Mouse (Mus musculus): ENCODE measurements around the gene Pdgfa. TPM values are rescaled to one million over a fixed set of nuclear protein-coding genes. Genes with fewer than 3 reads are reported as not detected.

The Pdgfa gene
- total and polyA plus RNA-seq, 2 experiments: 1.8 to 3.2 TPM

GRCm38 (mm10) chr5:138956427-138956833 lies 40.7 kb downstream of the Pdgfa start:
- 63% methylated on average over 10 of the region's 10 CpGs for WGBS
- Histone ChIP-seq H3K27me3 (ENCODE audit: control insufficient read depth, insufficient read depth, low read length) (no peaks in the 10 kb centered on the region), H3K27ac (replicated peaks; ENCODE audit: insufficient read depth, low read depth, low read length) (no peak overlapping the region), H3K9ac (ENCODE audit: low read depth, low read length) (no peak overlapping the region), H3K4me1 (ENCODE audit: control insufficient read depth, insufficient read depth, low read length) (no peaks in the 10 kb centered on the region), H3K4me3 (ENCODE audit: insufficient read depth, low read depth, low read length) (no peak overlapping the region), H3K79me2 (ENCODE audit: control insufficient read depth, insufficient read depth, low read length) (no peaks in the 10 kb centered on the region), H3K36me3 (ENCODE audit: control insufficient read depth, insufficient read depth, low read length) (no peaks in the 10 kb centered on the region)
- DNase-seq (ENCODE audit: extremely low read depth, low read depth, low spot score): no peak
- TF ChIP-seq CTCF (IDR thresholded peaks at IDR 0.05; ENCODE audit: low read depth, low read length): no peak
- TF ChIP-seq POLR2A (IDR thresholded peaks at IDR 0.05; ENCODE audit: extremely low read depth, insufficient read depth, low read length): no peak

GRCm38 (mm10) chr5:138953986-138954385 lies 43.2 kb downstream of the Pdgfa start:
- TF ChIP-seq POLR2A (IDR thresholded peaks at IDR 0.05; ENCODE audit: extremely low read depth, insufficient read depth, low read length) (no peak), CTCF (IDR thresholded peaks at IDR 0.05; ENCODE audit: low read depth, low read length) (no peak)
- no peak for DNase-seq (ENCODE audit: extremely low read depth, low read depth, low spot score)
- H3K36me3 ChIP-seq (ENCODE audit: control insufficient read depth, insufficient read depth, low read length): no peaks in the 10 kb centered on the region

DNA sequence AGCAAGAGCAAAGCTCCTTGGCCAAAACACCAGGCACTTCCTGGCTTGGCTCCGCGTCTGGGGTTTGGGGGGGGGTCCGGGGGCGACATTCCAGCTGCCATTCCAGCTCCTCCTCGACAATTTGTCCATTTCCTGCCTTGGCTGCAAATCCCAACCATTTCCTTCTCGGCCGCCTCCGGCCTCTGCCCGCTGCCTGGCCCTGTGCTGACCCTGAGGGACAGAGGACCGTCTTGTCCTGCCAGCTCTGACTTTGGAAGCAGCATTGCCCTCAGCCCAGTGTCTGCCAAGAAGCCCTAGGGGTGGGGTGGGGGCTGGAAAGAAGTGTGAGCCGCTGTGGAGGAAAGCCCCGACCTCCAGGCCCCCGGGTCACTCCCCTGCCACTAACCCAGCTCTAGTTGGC lies 44.2 kb downstream of the Pdgfa start:
- TF ChIP-seq CTCF (IDR thresholded peaks at IDR 0.05; ENCODE audit: low read depth, low read length) (no peak), POLR2A (IDR thresholded peaks at IDR 0.05; ENCODE audit: extremely low read depth, insufficient read depth, low read length) (no peak)
- no peak for DNase-seq (ENCODE audit: extremely low read depth, low read depth, low spot score)
- Histone ChIP-seq H3K4me3 (ENCODE audit: insufficient read depth, low read depth, low read length) (no peak overlapping the region), H3K36me3 (ENCODE audit: control insufficient read depth, insufficient read depth, low read length) (no peaks in the 10 kb centered on the region), H3K27ac (replicated peaks; ENCODE audit: insufficient read depth, low read depth, low read length) (no peak overlapping the region), H3K4me1 (ENCODE audit: control insufficient read depth, insufficient read depth, low read length) (peaks cover 6% of the 10 kb centered on the region; the same call in 1 of the 2 replicates), H3K9ac (ENCODE audit: low read depth, low read length) (no peak overlapping the region), H3K27me3 (ENCODE audit: control insufficient read depth, insufficient read depth, low read length) (no peaks in the 10 kb centered on the region), H3K79me2 (ENCODE audit: control insufficient read depth, insufficient read depth, low read length) (no peaks in the 10 kb centered on the region)
- 64% methylated on average over 13 of the region's 13 CpGs for WGBS

More at GRCm38 (mm10) chr5:138953986-138954385, 43.2 kb downstream of the Pdgfa start:
- no peaks in the 10 kb centered on the region for H3K79me2 ChIP-seq (ENCODE audit: control insufficient read depth, insufficient read depth, low read length)
- peaks cover 2% of the 10 kb centered on the region; the same call in 1 of the 2 replicates for H3K4me1 ChIP-seq (ENCODE audit: control insufficient read depth, insufficient read depth, low read length)
- no peak overlapping the region for H3K27ac ChIP-seq (replicated peaks; ENCODE audit: insufficient read depth, low read depth, low read length)
- no peaks in the 10 kb centered on the region for H3K27me3 ChIP-seq (ENCODE audit: control insufficient read depth, insufficient read depth, low read length)
- no peak overlapping the region for H3K9ac ChIP-seq (ENCODE audit: low read depth, low read length)
- 87% methylated on average over 7 of the region's 7 CpGs for WGBS
- no peak overlapping the region for H3K4me3 ChIP-seq (ENCODE audit: insufficient read depth, low read depth, low read length)

- TF ChIP-seq POLR2A (IDR thresholded peaks at IDR 0.05; ENCODE audit: extremely low read depth, insufficient read depth, low read length) (no peak), CTCF (IDR thresholded peaks at IDR 0.05; ENCODE audit: low read depth, low read length) (no peak)
- Histone ChIP-seq H3K4me3 (ENCODE audit: insufficient read depth, low read depth, low read length) (no peak overlapping the region), H3K79me2 (ENCODE audit: control insufficient read depth, insufficient read depth, low read length) (no peaks in the 10 kb centered on the region), H3K4me1 (ENCODE audit: control insufficient read depth, insufficient read depth, low read length) (peaks cover 12% of the 10 kb centered on the region; the same call in 1 of the 2 replicates), H3K27ac (replicated peaks; ENCODE audit: insufficient read depth, low read depth, low read length) (no peak overlapping the region), H3K36me3 (ENCODE audit: control insufficient read depth, insufficient read depth, low read length) (no peaks in the 10 kb centered on the region), H3K9ac (ENCODE audit: low read depth, low read length) (no peak overlapping the region), H3K27me3 (ENCODE audit: control insufficient read depth, insufficient read depth, low read length) (no peaks in the 10 kb centered on the region)
- 95% methylated on average over 2 of the region's 2 CpGs for WGBS
- DNase-seq (ENCODE audit: extremely low read depth, low read depth, low spot score): no peak
Measured at GRCm38 (mm10) chr5:138951305-138951704, 45.9 kb downstream of the Pdgfa start.

- no peak for DNase-seq (ENCODE audit: extremely low read depth, low read depth, low spot score)
- Histone ChIP-seq H3K27ac (replicated peaks; ENCODE audit: insufficient read depth, low read depth, low read length) (no peak overlapping the region), H3K36me3 (ENCODE audit: control insufficient read depth, insufficient read depth, low read length) (no peaks in the 10 kb centered on the region), H3K9ac (ENCODE audit: low read depth, low read length) (no peak overlapping the region), H3K4me1 (ENCODE audit: control insufficient read depth, insufficient read depth, low read length) (peaks cover 12% of the 10 kb centered on the region; the same call in 1 of the 2 replicates), H3K79me2 (ENCODE audit: control insufficient read depth, insufficient read depth, low read length) (no peaks in the 10 kb centered on the region), H3K4me3 (ENCODE audit: insufficient read depth, low read depth, low read length) (no peak overlapping the region), H3K27me3 (ENCODE audit: control insufficient read depth, insufficient read depth, low read length) (no peaks in the 10 kb centered on the region)
- 84% methylated on average over 6 of the region's 6 CpGs for WGBS
- TF ChIP-seq POLR2A (IDR thresholded peaks at IDR 0.05; ENCODE audit: extremely low read depth, insufficient read depth, low read length) (no peak), CTCF (IDR thresholded peaks at IDR 0.05; ENCODE audit: low read depth, low read length) (no peak)
Measured at GRCm38 (mm10) chr5:138949165-138949564, 48.0 kb downstream of the Pdgfa start.

Measured in liver, adult 2 months (tissue).